Mouse (Mus musculus) left cerebral cortex, postnatal 10 days (tissue): ENCODE measurements around the gene Kif14. TPM values are rescaled to one million over a fixed set of nuclear protein-coding genes. Genes with fewer than 3 reads are reported as not detected.

Source experiments
- DNase-seq, 2 experiments: peaks; one replicate each; pipeline ENCODE4 v3.0.0; 2021 to 2022; ENCODE audit warnings: low spot score in 2 of 2, mixed read lengths in 1 of 2; ENCODE audit errors: extremely low spot score in 1 of 2
- intact Hi-C: fragments of 180-260 bp; cut with DNase I; formaldehyde crosslinking; loops from one replicate; pipeline ENCODE4 v1.15.1; 2025
- total RNA-seq, 2 experiments: library from RNA; stranded (reverse); gene quantifications; 2 replicates each; pipeline ENCODE4 v1.2.3; 2021

Kif14 gene
- under 1 TPM; 0.75 to 0.79 TPM for total RNA-seq

DNA sequence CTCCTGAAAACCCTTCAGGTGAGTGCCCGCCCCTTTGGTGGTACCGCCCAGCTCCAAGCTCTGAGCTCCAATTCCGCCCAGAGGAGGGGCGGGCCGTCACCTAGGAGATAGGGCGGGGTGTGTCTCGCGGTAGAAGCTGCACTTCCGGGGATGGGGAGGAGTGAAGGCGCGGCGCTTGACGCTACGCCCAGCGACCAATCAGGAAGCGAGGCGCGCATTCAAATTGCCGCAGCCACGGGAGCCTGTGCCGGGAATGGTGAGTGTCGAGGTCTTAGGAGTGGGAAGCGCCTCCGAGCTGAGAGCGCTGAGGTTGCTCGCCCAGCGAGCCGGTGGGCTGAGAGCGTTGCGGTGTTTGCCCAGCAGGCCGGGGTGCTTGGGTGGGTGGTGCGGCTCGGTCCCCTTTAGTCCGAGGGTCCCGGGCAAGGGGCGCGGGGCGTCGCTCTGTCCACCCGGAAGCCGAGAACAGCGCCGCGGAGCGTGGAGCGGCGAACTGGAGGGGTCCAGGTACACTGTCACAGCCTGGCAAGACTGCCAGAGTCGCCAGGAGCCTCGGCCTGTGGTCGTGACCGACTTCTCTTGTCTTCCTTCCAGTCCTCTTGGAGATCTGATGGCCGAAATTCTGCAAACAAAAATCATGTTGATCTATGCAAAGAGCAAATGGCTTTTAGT, at the start of gene Kif14:
Gene Kif14 (plus strand): TSS at position 201 of the 669 bp plus-strand sequence.
- peak; percentile 91 to 95 for DNase-seq
- intact Hi-C loops = no loop called here

DNA sequence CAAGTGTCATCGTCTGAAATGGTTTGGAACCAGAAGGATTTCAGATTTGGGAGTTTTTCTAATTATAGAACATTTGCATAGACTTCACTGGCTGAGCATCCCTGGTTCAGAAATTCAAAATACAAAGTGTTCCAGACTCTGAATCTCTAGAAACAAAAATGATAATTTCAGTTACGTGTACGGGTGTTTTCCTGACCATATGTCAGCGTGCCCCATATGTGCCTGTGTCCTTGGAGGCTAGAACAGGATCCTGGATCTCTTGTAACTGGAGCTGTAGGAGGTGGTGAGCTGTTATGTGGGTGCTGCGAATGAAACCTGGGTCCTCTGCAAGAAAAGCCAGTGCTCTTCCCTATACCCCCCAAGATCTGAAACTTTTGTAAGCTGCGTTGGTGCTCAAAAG, 47.8 kb upstream of the Kif14 start:
- DNase-seq = no peak
- intact Hi-C loops = loop anchor here (5.0 kb wide), 1 partner anchor 76 kb away; no protein-coding TSS in a partner anchor

GRCm38 (mm10) chr1:136427166-136427969, 38.8 kb upstream of the Kif14 start:
- intact Hi-C loops = no loop called here

GRCm38 (mm10) chr1:136428981-136429380, 37.2 kb upstream of the Kif14 start:
- intact Hi-C loops = no loop called here
- DNase-seq = no peak

More at GRCm38 (mm10) chr1:136427166-136427969, 38.8 kb upstream of the Kif14 start:
- DNase-seq = no peak

DNA sequence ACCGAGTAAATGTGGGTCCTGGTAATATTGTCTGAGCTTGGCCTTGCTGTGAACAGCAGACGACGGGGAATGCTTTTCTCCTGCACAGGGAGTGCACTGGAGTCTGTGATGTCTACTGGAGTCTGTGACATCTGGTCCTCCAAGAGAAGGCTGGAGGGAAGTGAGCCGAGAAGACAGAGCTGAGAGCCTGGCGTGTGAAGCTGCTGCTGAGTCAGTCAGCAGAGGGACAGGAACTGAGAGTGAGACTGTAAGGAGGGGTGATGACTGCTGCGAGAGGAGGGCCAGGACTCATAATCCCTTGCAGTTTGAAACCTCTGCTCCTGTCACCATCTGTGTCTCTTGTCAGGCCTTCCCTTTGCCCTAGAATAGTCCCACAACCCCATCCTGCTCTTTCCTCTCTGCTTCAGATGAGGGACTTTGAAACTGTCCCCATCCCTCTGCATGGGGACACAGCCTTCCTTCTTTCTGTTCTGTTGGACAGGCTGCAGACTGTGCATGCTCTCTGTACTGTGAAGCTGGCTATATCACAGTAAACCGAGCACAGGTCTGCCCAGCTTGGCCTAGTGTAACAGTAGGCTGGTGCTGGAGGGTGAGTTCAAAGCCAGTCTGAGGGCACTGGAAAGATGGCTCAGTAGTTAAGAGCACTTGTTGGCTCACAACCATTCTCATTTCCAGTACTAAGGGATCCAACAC, 35.9 kb upstream of the Kif14 start:
- intact Hi-C loops = no loop called here
- no peak for DNase-seq

DNA sequence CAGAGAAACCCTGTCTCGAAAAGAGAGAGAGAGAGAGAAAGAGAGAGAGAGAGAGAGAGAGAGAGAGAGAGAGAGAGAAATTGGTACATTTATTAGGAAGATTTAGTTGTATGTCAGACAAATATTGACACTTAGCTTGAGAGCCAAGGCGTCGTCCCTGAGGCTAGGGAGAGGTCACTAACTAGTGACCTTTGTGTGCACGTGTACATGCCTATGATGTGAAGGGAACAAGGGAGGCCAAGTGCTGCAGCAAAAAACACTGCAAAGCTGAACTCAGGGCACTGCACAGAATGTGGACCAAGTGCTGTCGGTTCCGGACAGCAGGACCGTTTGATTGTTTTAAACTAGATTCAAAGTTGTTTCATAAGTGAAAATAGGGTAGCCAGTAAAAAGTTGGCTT, 25.4 kb upstream of the Kif14 start:
- intact Hi-C loops = no loop called here
- no peak for DNase-seq

GRCm38 (mm10) chr1:136442809-136443208, 23.3 kb upstream of the Kif14 start:
- intact Hi-C loops = no loop called here

GRCm38 (mm10) chr1:136444555-136445255, 21.4 kb upstream of the Kif14 start:
- DNase-seq = no peak
- intact Hi-C loops = no loop called here

More at GRCm38 (mm10) chr1:136442809-136443208, 23.3 kb upstream of the Kif14 start:
- no peak for DNase-seq

DNA sequence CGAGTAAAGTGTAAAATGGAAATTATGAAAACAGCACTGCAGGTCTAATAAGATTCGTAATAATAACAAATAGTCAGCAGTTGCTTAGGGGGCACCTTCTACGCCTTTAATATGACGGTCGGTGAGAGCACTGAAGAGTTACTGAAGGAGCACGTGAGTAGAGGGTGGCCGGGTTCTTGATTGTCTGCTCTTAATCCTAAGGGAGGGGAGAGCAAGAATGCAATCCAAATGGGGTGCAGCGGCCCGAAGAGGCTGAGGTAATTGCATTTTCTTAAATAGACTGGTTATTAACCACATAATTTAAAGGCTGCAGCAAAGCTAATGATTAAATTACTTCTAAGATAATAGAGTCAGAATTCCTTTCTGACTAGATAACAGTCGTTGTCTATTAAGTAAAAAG, 19.2 kb upstream of the Kif14 start:
- intact Hi-C loops = no loop called here
- no peak for DNase-seq

DNA sequence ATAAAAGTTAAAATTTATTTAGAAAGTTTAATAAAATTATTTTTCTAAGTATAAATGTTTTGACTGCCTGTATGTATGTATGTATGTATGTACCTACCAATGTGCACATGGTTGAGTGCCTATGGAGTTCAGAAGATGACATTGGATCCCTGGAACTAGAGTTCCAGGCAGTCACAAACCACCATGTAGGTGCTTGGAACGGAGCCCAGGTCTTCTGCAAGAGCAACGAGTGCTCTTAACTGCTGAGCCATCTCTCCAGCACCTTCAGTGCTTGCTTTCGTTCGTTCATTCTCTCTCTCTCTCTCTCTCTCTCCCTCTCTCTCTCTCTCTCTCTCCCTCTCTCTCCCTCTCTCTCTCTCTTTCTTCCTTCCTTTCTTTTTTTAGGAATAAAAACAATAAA, 18.8 kb upstream of the Kif14 start:
- DNase-seq = no peak
- intact Hi-C loops = no loop called here

DNA sequence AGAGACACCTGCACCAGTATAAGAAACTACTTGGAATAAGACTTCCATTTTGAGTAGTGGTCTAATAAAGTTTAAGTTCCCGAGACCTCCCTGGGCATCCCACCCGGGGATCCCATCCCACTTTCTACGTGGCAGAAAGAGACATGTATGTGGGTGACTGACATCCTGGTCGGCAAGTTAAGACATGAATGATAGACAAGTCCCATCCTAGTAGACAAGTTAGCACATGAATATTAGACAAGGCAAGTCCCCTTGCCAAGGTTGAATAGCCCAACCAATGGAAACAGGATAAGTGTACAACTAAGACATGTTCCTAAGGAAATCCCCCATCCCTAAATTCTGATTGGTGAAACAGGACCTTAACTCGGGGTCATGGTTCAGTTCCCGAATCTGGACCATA, 16.6 kb upstream of the Kif14 start:
- DNase-seq = no peak
- intact Hi-C loops = no loop called here

- DNase-seq = no peak
- intact Hi-C loops = no loop called here
Observed at GRCm38 (mm10) chr1:136450206-136450605, 15.9 kb upstream of the Kif14 start.

- intact Hi-C loops = no loop called here
- DNase-seq = no peak
Observed at GRCm38 (mm10) chr1:136452421-136452820, 13.7 kb upstream of the Kif14 start.

- intact Hi-C loops = loop anchor here (5.0 kb wide), 3 partner anchors 109 to 279 kb away; partner anchors contain the start of gene Camsap2
- DNase-seq = peak in 1 of 2 experiments; percentile 31
Observed at GRCm38 (mm10) chr1:136455756-136456585, 10.2 kb upstream of the Kif14 start.

DNA sequence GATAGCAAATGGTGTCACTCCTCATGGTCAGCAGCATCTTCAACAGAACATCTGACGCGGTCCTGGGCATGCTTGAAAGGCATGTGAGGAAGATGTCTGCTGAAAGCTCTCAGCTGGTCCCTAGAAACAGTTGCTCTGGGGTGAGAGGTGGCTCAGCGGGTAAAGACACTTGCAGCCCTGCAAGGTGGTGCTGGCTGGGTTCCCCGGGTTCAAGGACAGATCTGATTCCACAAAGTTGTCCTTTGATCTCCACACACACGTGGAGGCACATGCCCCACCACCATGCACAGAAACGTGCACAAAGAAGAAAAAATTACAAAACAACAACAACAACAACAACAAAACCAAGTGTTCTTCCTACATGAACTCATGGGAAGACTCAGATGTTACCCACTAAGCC, 9.4 kb upstream of the Kif14 start:
- intact Hi-C loops = loop anchor here (5.0 kb wide), 3 partner anchors 109 to 279 kb away; partner anchors contain the start of gene Camsap2
- no peak for DNase-seq

- no peak for DNase-seq
- intact Hi-C loops = loop anchor here (5.0 kb wide), 3 partner anchors 110 to 280 kb away; partner anchors contain the start of gene Camsap2
Observed at GRCm38 (mm10) chr1:136457403-136457802, 8.7 kb upstream of the Kif14 start.

- intact Hi-C loops = loop anchor here (5.0 kb wide), 3 partner anchors 111 to 281 kb away; partner anchors contain the start of gene Camsap2
- no peak for DNase-seq
Observed at GRCm38 (mm10) chr1:136458691-136459245, 7.4 kb upstream of the Kif14 start.
